Mouse (Mus musculus) heart, postnatal 25 days (tissue): Measurements from ENCODE around the gene Pigr. TPM values are rescaled to one million over a fixed set of nuclear protein-coding genes. Genes with fewer than 3 reads are reported as not detected.

Experiments used
- DNase-seq: peaks from one replicate; pipeline ENCODE4 v3.0.0; 2022; ENCODE audit warnings: low spot score
- intact Hi-C: fragments of 180-260 bp; cut with DNase I; formaldehyde crosslinking; loops from one replicate; pipeline ENCODE4 v1.15.1; 2025
- total RNA-seq, 2 experiments: library from RNA; stranded (reverse); gene quantifications; 2 replicates each; pipeline ENCODE4 v1.2.3; 2021

Gene Pigr
- total RNA-seq, 2 experiments from 2014 or later, result not detected

DNA sequence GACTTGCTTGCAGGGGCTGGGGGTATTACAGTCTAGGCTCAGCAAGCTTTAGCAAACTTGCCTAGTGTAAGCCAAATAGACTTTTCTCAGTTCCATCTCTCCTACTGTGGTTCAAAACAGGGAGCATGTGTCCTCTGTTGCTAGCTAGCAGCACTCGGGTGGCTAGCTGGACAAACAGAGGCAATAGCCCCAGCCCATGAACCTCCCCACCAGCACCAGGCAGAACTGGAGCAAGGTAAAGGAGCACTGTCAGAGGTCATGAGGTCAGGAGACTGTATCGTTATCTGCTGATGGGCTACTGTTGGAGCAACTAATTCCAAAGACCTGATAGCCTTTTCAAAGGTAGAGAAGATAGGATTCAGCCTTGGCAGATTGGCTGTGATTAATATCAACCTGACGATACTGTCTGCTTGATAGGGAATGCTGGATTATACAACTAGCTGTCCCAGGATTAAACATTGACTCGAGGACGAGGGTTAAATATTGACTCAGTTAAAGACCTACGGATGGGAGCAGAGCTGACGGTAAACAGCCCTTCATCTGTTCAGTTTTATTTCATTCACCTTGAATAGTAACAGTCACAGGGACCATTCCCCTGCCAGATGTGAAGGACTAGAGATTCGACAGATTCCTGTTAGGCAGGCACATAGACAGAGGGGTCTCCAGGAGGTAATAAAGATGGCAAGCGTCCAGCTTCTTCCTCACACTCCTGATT, 4.4 kb upstream of the Pigr start:
- intact Hi-C loops, result no loop called here
- no peak for DNase-seq

DNA sequence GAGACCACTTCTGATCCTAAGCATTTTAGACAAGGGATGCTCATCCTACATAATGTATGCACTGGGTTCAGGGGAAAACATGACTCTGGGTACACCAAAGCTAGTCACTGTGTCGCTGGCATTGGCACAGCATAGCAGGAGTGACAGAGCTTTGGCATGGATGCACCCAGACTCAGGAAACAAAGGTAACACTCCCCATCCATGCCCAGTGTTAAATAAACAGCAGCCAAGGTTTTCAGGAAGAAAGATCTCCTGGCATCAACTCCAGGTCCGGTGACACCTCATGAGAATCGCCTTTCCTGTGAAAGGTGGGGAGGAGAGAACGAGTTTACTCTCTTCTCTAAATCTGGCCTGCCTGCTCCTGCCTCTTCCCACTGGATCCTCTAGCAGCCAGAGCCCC, 2.2 kb downstream of the Pigr start:
- DNase-seq, result no peak
- intact Hi-C loops, result no loop called here

DNA sequence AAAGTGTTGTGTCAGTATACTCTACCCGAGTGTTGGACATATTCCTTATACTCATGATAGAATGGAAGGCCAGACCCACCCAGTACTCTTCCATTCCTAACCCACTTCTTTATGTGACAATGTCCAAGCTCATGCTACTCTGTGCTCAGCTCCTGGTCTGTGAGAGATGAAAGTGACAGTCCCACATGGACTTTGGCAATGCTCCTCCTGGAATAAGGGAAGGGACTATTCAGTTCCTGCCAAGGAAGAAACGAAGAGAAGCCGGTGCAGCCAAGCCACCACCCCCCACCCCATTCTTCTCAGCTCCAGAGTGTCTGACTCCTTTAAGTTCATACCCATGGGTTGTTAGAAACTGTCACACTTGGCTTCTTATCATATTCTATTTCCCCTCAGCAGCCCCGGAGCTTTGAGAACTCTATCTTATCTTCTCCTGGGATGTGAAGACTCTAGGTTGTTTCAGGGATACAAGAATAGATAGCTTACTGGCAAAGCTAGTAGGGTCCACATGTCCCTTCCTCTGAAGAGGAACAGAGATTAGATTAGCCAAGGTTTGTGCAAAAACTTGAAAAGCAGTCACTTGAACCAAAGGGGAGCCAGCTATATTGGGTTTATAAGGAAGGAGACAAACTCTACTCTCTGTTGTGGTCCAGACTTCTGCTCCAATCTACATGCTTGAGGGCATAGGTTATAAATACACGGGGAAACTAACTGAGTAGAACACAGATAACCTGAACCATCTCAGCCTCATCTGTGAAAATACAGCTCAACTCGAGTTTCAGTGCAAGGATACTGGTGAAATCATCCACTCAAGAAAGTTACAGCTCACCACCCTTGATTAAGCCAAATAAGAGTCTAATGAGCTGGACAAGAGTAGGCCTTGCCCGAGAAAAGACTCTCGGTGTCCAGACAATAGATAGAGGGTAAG, 3.7 kb downstream of the Pigr start:
- DNase-seq, result no peak
- intact Hi-C loops, result no loop called here

DNA sequence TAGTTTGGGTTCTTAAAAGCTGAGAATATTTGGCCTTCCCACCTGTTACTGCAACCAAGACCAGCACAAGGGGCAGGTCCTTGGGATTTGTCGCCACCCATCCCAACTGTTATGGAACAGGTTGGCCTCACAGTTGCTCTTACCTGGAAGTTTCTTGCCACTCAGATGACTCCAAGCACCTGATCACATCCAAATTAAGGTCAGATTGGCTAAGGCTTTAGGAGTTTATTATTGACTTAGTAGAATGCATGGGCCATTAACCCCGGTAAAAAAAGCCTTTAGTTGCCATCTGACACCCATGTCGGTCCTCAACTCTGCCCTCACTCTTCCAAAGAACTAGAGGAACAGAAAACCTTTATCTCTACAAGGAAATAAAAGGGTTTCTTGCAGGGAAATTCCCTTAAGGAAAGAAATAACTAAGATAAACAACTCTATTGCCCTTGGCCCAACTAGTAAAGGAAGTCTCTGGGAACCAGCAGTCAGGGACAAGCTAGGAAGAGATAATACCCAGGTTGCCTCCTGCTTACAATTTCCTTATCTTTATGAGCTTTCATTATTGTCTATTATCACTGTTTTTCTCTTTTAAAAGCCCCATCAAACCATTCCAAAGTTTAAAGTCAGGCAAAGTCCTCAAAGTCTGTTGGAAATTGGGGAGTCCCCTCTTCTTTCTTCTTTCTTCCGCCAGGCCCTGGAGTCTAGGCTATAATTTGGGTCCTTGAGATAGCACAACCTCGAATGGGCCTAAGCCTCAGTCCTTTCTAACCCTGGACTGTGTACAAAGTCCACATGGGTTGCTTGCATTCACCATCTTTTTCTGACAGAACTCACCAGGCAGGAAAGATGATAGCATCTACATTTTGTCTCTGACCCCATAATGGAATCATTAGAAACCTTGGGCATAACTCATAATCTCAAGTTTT, 6.0 kb downstream of the Pigr start:
- intact Hi-C loops, result no loop called here
- DNase-seq, result no peak

DNA sequence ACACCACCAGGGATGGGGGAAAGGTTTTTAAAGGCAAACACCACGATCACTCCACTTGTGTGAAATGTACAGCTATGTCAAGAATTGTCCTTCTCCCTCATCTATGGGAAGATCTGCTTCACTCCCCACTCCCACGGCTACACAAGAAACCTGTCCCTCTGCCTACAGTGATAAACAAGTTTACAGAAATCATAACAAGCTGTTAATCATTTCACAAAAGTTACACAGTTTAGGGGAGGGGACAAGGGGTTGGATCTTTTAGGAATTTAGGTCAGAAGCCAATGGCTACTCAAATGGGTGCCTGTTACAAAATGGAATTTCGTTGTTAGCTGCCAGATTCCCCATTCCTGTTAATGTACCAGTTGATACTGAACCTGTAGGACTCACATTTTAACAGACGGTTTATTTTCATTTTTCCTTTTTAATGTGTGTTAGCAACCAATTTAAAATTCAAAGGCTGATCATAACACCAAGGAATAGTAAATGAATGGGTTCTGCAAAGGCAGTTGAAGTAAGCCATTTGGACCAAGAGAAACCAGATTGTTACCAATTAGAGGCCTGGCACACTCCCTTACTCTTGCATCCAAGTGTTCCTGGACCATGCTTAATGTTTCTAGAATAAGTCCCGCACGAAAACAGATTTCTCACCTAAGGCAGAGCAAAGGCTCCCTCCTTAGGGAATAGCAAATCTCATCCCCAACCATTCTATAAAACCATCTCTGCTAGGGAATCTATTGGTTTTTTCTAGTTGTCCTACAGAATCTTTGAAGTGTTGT, 8.9 kb downstream of the Pigr start:
- DNase-seq, result no peak
- intact Hi-C loops, result no loop called here

DNA sequence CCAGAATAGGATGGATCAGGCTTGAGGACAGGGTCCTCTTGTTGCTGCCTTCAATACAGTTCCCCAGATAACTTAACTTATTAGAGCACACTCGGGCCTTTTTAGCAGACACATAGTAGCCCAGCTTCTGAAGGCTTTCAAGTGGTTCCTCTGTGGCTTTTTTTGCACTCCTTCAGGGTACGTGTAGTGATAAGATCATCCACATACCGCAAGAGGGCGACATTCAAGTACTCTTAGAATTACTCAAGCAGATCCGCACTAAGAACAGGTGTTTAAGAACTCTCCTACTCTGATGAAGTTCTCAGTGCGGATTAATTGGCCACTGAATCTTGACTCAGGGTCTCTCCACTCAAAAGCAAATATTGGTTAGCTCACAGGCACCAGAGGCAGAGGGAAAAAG, 11.8 kb downstream of the Pigr start:
- intact Hi-C loops, result no loop called here
- no peak for DNase-seq

DNA sequence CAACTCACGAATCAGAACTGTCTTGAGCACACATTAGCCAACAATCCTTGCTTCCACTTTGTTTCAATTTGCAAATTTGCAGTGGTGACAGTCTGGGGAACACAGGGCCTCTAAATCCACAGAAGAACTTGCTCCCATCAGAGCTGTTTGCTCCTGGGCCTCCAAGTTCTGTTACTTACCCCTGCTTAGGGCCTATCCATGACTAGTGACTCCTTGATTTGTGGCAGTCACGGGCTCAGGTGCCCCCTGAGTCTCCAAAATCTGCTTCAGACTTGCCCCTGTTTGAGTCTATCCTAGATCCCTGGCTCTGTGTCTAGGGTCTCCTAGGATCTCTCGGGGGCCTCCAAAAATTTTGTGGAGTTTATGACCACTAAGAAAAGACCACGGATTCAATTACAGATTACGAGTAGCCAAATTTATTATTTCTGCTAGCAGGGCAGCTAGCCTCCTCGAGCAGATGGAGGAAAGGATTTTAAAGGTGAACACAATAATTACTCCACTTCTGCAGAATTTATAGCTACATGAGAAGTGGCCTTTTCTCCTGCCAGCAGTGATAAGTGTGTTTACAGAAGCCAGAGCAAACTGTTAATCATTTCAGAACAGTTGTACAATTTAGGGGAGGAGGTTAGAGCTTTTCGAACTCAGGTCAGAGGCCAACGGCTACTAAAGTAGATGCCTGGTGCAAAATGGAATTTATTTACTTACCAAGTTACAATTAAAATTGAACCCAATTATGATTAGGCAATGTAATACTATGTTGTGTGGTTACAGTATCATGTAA, 14.3 kb downstream of the Pigr start:
- DNase-seq, result no peak
- intact Hi-C loops, result no loop called here

DNA sequence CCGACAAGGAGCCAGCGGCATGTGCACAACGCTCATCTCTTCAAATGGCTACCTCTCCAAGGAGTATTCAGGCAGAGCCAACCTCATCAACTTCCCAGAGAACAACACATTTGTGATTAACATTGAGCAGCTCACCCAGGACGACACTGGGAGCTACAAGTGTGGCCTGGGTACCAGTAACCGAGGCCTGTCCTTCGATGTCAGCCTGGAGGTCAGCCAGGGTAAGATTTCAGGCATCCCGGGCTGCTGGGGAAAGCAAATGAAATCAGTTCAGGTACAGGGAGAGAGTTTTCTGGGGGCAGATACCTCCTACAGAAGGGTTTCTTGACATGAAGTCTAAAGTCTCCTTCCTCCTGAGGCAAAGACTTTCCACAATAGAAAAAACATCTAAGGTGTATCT, 15.1 kb downstream of the Pigr start:
- intact Hi-C loops, result no loop called here

DNA sequence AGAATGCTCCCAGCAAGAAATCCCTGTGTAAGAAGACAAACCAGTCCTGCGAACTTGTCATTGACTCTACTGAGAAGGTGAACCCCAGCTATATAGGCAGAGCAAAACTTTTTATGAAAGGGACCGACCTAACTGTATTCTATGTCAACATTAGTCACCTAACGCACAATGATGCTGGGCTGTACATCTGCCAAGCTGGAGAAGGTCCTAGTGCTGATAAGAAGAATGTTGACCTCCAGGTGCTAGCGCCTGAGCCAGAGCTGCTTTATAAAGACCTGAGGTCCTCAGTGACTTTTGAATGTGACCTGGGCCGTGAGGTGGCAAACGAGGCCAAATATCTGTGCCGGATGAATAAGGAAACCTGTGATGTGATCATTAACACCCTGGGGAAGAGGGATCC, 18.0 kb downstream of the Pigr start:
- intact Hi-C loops, result no loop called here
- DNase-seq, result no peak

More for the DNA sequence above, 15.1 kb downstream of the Pigr start:
- DNase-seq, result no peak

DNA sequence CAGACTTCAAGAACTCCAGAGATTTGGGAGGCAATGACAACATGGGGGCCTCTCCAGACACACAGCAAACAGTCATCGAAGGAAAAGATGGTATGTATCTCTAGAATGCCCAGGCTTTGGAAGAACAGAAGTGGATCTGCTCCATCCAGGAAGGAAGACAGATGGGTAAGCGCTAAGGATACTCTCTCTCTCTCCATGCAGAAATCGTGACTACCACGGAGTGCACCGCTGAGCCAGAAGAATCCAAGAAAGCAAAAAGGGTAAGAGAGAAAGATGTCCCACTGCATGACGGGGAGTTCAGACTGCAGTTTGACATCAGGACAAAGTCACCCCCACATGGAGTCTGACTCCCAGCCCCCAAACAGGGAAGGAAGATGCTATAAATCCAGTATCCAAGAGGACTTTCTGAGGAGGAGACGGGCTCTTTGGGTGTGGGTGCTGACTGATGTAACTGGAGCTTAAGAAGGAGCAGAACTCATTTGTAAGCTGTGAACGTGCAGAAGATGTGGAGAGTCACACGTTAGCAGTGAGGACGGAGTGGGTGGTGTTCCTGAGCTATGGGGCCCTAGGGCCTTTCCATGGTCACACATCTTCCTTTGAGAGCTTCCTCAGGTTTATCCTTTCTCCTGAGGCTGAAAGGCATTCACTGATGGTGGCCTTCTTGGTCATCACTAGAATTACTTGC, 23.2 kb downstream of the Pigr start:
- DNase-seq, result no peak

DNA sequence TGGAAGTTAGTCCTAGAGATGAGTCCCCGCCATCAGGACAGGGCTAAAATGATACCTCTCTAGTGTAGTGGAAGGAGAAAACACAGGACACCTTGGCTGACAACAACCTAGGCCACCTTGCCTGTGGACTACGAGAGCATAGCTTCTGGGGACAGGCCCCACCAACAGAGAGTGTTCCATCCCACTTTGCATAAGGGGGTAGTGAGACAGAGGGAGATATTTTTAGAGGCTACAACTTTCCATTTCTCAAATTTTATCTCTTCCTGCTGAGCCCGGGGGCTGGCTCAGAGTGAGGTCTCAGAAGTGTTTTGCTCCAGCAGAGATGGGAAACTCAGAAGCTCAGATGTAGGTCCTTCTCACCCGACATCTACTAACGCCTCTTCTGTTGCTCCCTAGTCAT, 23.9 kb downstream of the Pigr start:
- DNase-seq, result no peak
- intact Hi-C loops, result no loop called here

More for the DNA sequence above, 23.2 kb downstream of the Pigr start:
- intact Hi-C loops, result no loop called here

DNA sequence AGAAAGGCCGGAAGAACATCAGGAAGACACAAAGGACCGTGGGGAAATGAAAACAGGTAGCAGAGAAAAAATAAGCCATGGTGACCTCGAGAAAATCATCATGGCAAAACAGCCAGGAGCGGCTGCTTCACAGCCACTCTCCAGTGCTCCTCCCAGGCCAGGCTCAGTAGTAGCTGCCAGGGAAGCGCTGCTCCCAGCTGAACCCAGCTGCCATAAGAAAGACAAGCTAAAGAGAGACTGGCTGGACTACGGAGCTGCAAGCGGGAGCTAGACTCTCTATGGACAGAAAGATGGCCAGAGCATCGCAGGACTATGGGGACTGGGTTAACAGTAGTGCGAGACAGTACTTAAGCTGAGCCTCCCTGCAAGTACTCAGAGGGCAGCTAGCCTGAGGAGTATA, 28.3 kb downstream of the Pigr start:
- intact Hi-C loops, result no loop called here
- no peak for DNase-seq

DNA sequence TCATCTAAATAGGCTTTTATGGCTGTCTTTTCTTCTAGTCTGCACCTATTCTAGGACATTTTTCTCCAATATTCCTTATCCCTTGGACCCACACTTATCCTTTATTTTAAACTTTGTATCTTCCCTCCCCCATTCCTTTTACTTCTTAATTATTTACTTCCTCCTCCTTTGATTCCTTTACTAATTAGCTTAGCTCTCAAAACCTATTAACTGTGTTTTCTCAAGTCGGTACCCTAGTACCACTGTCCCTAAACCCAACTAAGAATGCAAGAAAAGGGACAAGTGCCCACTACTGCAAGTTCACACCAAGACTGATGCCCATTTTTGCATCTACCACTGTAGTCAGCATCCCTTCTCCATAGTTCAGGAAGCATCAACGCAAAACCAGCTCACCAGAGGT, 29.2 kb downstream of the Pigr start:
- intact Hi-C loops, result no loop called here
- no peak for DNase-seq

DNA sequence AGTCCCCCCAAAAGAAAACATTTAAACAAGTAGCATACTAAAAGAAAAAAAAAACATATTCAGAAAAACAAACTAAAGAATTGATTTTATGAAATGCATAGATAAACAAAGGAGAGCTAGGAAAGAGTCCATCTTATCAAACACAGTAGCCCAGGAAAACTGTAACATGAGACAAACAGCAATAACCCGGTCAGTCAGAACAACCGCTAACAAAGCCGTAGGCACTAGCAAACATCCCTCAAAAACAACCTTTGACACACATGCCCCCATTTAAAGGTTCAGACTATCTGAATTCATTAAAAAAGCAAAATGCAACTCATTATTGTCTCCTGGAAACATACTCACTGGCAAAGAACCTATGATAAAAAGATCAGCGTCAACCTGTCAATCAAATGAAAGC, 31.0 kb downstream of the Pigr start:
- intact Hi-C loops, result no loop called here
- no peak for DNase-seq

DNA sequence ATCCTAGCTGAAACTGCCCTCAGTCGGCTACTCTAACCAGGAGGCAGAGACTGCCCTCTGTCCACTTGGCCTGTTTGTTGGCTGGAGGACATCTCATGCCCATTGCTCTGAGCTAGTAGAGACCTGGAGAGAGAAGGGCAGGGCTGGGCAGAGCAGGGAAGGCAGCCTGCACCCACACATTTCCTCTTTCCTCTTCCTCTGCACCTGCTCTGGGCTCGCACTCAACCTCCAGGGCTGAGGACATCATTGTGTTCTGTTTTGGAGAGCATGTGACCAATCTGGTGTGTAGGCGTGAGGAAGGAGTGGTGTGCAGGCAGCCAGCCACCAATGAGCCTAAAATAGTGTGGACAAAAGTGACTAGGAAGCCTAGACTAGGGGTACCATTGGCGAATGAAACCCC, 37.8 kb downstream of the Pigr start:
- DNase-seq, result no peak

DNA sequence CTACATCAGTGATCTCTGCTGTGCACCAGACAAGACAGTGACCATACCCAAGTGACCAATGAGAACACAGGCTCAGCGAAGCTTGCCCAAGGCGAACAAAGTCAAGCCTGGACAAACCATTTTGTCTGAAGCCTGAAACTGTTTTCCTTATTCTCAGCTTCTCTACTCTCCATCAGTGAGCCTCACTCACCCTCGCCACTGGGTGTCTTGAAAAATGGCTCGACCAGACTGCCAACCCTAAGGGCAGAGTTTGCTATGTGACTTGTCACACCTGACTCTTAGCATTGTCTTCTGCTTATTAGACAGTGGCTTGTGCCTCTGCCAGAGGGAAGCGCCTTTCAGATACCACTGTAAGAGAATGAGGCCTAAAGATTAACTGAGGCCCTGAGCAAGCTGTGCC, 38.3 kb downstream of the Pigr start:
- no peak for DNase-seq
- intact Hi-C loops, result no loop called here

More for the DNA sequence above, 37.8 kb downstream of the Pigr start:
- intact Hi-C loops, result no loop called here

DNA sequence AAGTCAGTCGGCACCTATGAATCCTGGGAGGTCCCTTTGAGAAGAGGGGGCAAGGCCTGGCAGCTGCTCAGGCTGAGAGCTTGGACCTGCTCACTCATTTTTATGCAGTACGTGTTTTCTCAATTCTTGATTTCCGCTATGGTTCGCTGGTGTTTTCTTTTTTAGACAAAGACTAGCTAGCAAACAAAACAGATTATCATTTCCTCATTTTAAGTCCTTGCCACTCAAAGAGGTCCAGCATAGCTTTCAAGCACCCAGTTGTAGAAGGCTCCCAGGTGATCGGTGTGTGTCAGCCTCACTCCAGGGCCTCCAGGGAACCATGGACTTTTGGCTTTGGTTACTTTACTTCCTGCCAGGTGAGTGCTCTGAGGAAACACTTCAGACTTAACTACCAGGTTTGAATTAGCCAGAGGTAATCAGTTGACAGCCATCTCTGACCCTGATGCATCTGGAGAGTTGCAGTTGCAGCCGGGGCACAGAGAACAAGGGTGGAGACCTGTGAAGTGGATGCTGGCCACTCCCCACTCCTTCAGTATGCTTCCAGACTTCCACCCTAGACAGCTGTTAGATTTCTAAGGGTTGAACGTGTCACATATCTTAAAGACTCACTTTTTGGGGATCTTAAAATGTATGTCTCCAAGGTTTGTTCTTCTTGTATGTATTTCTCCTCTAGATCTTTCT, 39.2 kb downstream of the Pigr start, which contains the start of gene Fcmr:
TSS of gene Fcmr (plus strand) at position 129 of the 681 bp plus-strand sequence.
- intact Hi-C loops, result no loop called here
- no peak for DNase-seq

DNA sequence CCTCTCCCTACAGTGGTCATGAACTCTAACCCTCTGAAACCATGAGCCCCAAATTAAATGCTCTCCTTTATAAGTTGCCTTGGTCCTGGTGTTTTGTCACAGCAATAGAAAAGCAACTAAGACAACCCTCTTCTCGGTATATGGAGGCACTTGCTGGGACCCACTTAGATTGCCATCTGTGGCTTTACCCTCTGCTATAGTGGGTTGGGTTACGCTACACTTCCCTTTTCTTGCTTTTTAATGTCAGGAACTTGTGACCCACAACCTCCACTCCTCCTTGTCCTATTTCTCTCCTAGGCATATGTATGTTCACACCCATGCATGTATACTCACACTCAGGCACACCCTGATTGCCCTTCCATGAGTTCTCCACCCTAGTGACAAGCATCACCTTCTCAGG, 46.4 kb downstream of the Pigr start:
- no peak for DNase-seq
- intact Hi-C loops, result loop anchor here (10.0 kb wide), 1 partner anchor 328 kb away; no protein-coding TSS in a partner anchor
